Mouse (Mus musculus) embryo, embryonic 10 days (tissue): Measurements from ENCODE around the gene Sox30.

Source experiments
- DNase-seq: peaks from one replicate; pipeline ENCODE4 v3.0.0-alpha.2; 2015; ENCODE audit warnings: low spot score

The Sox30 gene

GRCm38 (mm10) chr11:46055896-46056769, 76.0 kb downstream of the Sox30 start, which contains the start of gene Adam19:
TSS of gene Adam19 (plus strand) at chr11:46055992.
- peak; percentile 85 for DNase-seq

- DNase-seq, result peak; percentile 49
Observed at GRCm38 (mm10) chr11:46056770-46057411, 76.8 kb downstream of the Sox30 start.

GRCm38 (mm10) chr11:46058011-46058410, 77.9 kb downstream of the Sox30 start:
- DNase-seq, result peak; percentile 36

- no peak for DNase-seq
Observed at GRCm38 (mm10) chr11:46058916-46059315, 78.8 kb downstream of the Sox30 start.

GRCm38 (mm10) chr11:46059887-46060650, 80.0 kb downstream of the Sox30 start:
- DNase-seq, result no peak

- no peak for DNase-seq
Observed at GRCm38 (mm10) chr11:46060651-46061020, 80.5 kb downstream of the Sox30 start.

GRCm38 (mm10) chr11:46061776-46062445, 81.8 kb downstream of the Sox30 start:
- DNase-seq, result no peak

GRCm38 (mm10) chr11:46062569-46062968, 82.5 kb downstream of the Sox30 start:
- DNase-seq, result no peak

- no peak for DNase-seq
Observed at GRCm38 (mm10) chr11:46062993-46063731, 83.1 kb downstream of the Sox30 start.

- DNase-seq, result no peak
Observed at GRCm38 (mm10) chr11:46064767-46065166, 84.7 kb downstream of the Sox30 start.

GRCm38 (mm10) chr11:46065201-46066011, 85.3 kb downstream of the Sox30 start:
- peak; percentile 25 for DNase-seq
